Mouse (Mus musculus) CD4-positive helper T cell, adult 2 months (primary cell): Measurements from ENCODE around the gene Uqcr11.

Experiments used
- DNase-seq: peaks from one replicate; pipeline ENCODE4 v3.0.0-alpha.2; 2012; ENCODE audit warnings: low read depth, missing footprints, low spot score

Gene Uqcr11

DNA sequence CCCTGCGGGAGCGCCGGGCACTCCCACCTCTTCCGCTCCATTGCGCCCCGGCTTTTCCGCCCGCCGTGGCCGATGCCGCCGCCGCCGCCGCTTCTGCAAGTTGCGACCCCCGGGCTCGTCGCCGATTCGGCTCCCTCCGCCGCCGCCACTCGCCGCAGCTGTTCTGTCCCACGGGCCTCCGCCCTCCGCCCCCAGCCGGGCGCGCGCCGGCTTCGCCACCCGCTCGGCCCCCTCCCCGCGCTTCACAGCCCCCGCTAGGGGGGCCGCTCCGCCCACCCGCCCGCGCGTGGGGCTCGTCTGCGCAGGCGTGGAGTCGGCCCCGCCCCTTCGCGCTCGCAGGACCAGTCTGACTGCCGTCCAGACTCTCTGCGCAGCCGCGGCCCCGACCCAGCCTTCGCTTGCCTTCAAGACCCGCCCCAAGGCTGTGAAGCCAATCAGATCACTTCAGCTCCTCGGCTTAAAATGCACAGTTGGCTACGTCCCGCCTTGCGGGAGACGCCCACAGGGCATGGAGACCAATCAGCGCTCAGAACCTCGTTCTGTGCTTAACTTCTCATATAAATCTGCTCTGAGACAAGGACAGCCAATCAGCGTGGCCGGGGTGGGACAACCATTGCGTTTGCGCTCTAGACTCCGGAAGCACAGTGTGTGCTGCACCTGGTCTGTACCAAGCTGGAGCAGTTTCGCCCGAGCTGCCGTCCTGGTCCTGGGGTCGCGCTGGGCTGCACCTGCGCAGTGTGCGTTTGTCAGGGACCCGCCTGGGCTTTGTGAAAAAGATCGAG is 7.2 kb downstream of the Uqcr11 start, which contains the start of gene Mbd3:
Gene Mbd3, minus strand, starts transcription at position 360 of the 782 bp plus-strand sequence.
- DNase-seq = peak; percentile 100

GRCm38 (mm10) chr10:80398719-80399190 is 7.9 kb downstream of the Uqcr11 start:
- DNase-seq = peak; percentile 98

DNA sequence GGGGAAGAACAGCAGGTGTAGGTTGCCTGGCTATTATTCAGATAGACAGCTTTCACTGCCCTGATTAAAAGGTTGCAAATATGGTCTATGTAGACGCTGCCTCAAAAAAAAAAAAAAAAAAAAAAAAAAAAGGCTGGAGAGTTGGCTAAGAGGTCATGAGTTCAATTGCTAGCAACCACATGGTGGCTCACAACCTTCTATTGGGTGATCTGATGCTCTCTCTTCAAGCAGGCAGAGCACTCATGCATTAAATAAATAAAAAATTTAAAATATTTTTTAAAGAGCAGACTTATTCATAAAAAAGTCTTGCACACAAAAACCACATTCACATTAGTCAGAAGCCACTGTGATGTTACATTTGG is 8.5 kb downstream of the Uqcr11 start:
- DNase-seq = no peak

GRCm38 (mm10) chr10:80397524-80398173 is 9.0 kb downstream of the Uqcr11 start:
- DNase-seq = no peak

- no peak for DNase-seq
Measured at GRCm38 (mm10) chr10:80396822-80397523, 9.7 kb downstream of the Uqcr11 start.

- DNase-seq = no peak
Measured at GRCm38 (mm10) chr10:80395025-80395627, 11.5 kb downstream of the Uqcr11 start.

DNA sequence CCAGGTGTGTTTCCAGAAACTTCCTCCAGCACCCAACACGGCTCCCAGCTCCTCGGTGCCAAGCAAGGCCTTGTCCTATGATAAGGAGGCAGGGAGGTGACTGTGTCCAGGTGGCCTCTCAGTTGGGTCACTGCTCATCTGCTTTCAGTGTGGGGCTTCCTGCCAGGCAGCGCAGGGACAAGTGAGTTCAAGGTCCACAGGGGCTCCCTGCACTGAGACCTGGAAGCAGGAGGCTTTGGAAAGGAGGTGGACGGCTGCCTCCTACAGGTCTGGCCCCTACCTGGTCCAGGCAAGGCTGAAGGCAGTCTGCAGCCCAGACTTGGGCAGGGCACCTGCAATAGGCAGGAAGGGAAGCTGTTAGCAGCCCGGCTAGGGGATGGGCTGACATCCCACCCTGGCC is 13.9 kb downstream of the Uqcr11 start:
- no peak for DNase-seq

DNA sequence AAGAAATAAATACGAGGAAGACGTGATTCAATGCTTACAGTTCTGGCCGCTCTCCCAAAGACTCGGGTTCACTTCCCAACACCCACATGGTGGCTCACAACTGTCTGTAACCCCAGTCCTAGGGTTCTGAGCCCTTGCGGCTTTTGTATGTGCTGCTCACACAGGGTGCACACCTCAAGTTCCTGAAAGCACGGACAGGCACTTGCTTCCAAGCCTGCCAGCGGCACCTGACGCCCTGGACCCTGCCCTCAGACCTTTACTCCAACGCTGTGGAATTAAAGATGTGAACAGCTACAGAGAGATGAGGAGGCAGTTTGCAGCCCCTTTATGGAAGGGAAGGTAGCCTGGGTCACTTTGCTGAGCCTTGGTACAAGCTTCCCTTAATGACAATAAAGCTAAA is 15.9 kb downstream of the Uqcr11 start:
- no peak for DNase-seq

DNA sequence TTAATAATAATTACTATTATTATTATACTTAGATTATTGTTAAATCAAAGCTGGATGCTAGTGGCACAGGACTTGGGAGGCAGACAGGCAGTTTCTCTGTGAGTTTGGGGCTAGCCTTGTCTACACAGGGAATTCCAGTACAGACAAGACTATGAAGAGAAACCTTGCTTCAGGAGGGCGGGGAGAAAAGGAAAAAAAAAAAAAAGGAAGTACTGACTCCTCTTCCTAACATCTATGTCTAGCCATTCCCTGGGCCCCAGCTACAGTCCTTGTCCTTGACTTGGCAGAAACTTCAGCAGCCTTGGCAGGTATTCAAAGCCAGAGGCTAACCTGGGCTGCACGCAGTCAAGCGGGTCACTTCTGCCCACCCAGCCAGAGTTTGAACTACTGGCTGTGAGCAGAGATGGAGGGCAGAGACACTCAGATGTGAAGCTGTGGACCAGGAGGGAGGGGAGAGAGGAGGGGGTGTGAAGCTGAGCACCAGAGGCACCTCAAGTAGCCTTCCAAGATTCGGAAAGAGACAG is 17.4 kb downstream of the Uqcr11 start:
- DNase-seq = no peak

DNA sequence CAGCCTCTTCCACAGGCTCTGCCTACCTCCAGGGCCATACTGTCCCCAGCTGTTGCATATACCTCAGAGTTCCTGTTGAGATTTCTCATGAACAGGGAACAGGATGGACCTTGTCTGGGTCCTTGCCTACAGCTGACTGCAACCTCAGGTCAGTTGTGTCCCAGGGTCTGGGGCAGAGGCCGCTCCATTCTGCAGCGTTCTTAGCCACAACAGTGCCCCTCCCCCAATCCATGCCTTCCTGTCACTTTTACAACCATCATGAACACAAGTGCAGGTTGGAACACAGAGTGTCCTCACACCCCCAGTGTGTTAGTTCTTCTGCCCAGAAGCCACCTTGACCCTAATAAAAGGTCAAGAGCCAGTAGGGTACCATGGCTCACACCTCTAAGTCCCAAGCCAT is 17.9 kb downstream of the Uqcr11 start:
- no peak for DNase-seq

DNA sequence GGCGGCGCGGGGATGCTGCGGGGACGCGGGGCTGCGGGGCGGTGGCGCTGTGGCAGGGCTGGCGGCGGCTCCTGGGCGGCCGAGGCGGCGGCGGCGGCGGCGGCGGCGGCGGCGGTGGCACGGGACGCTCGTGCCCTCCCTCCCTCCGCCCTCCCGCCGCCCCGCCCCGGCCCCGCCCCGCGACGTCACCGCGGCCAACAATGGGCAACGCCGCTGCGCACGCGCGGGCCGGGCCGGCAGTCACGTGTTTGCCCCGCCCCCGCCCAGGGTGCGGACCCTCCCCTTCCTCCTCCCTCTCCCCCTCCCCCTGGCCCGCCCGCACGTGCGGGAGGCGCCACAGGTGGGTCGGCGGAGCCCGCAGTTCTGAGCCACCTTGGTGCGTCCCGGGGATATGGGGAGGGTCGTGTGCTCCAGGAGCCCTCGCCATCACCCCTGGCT is 19.1 kb downstream of the Uqcr11 start, which contains the start of gene Mex3d:
Gene Mex3d, minus strand, starts transcription at position 138 of the 438 bp plus-strand sequence.
- DNase-seq = peak; percentile 90

GRCm38 (mm10) chr10:80386735-80387471 is 19.7 kb downstream of the Uqcr11 start:
- peak; percentile 42 for DNase-seq

DNA sequence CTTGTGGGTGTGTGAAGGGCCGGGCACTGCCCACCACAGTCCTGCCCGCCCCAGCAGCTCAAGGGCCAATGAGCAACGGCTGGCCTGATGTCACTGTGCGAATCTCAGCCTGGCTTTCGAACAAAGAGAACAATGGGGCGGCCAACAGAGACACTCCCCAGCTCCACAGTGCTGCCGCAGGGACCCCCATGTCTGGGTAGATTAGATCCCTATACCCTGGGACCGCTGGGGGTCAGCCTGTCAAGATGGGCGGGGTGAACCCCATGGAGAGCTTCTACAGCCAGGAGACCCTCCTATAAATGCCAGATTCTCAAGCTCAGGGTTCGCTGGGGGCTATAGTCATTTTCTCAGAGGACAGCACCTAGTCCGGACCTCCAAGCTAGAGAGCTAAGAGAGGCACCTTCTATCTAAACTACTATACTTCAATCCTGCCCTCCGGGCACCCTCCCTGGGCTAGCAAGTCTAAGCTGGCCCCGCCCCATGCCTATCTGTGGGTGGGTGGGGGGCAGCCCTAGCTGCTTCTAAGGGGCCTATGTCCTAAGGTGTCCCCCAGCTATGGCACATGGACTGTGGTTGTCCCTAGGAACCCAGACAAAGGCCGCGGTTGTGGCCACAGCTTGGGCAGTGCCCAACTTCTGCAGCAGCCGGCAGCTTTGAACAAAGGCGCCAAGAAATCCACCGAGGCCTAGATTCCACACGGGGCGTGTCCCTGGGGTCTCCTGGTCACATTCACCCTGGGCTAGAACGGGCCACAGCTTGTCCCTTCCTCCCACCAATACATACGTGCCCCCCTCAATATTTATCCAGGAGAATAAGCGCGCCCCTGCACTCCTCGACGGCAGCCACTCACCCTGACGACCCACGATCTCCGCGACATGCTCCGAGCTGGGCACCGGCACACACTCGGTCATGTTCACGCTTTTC is 20.6 kb downstream of the Uqcr11 start:
- DNase-seq = no peak

DNA sequence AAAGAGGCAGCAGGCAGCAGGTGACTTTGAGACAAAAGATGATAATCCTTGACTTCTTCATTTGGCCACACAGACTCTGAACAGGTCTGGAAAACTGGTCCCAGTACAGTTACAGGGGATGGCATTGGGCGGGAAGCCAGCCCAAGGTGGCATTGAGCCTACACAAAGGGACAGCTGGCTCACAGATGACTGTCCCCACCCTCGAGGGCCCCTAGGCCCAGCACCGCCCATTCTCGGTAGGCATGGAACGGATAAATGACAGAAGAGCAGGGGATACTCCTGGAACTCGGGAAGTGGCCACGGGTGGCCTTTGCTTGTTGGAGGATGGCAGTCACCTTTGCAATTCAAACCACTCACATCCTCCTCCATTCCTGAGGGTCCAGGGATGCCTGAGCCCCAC is 21.3 kb downstream of the Uqcr11 start:
- DNase-seq = no peak

DNA sequence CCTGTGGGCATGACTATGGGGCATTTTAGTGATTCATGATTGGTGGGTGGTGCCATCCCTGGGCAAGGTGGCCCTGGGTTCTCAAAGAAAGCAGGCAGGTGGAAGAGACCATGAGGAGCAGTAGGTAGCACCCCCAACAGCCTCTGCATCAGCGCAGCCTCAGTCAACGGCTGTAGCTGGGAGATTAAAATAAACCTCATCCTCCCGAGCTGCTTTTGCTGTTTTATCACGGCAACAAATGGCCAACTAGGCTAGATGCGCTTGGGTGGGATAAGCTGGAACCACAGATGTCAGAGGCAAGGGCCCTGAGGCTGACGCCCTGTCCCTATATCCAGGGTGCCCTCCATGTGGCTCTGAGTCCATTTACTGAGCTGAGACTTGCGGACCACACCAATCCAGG is 21.9 kb downstream of the Uqcr11 start:
- DNase-seq = no peak

DNA sequence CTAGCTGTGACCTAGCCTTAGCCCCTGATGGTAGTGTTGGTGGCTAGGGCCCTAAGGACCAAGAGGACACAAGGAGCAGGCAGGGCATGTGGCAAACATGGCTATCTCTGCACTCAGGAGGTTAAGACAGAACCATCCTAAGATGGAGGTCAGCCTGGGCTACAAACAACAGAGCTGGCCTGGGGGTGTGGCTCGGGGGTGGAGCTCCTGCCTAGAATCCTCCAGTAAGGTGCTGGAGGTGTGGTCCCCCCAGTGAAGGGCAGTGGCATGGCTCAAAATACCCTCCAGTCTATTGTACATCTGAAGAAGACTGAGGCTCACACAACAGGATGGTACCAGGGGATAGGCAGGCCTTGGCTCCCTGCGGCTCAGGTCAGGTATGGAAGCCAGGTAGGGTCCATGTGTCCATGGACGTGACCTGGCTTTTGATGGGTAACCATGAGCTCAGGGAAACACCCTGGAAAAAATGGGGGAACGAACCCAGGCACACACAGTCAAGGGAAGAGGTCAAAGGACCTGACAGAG is 22.5 kb downstream of the Uqcr11 start:
- DNase-seq = no peak

DNA sequence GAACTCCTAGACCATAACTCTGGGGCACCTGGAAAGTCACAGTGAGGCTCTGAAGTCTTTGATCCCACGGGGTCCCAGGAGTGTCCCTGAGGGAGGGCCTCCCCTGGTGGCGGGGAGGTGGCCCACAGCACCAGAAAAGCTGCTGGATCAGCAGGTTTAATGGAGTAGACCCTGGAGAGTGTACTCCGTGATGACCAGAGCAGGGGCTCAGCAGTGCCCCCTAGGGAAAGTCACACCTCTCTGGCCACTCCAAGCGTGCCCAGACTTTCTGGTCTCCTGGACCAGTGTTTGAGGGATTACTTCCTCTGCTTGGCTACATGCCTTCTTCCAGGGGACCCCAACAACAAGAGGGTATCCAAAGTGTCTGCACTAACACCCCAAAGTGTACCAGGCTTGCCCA is 23.2 kb downstream of the Uqcr11 start:
- no peak for DNase-seq

GRCm38 (mm10) chr10:80382641-80383365 is 23.8 kb downstream of the Uqcr11 start:
- no peak for DNase-seq

DNA sequence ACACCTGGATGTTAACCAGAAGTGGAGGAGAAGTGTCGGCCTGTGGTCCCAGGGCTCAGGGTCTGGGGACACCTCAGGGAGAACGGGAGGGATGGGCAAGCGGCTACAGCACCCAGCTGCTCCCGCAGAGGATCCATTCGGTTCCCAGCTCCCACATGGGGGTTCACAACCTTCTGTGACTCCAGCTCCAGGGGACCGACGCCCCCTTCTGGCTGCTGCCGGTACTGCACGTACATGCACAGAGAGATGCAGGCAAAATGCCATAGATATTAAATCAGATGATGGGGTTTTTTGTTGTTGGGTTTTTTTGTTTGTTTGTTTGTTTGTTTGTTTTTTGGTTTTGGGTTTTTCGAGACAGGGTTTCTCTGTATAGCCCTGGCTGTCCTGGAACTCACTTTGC is 28.9 kb downstream of the Uqcr11 start:
- peak; percentile 42 for DNase-seq
